Mouse (Mus musculus): ENCODE data around the gene 4921504E06Rik. TPM values are rescaled to one million over a fixed set of nuclear protein-coding genes. Genes with fewer than 3 reads are reported as not detected.

Gene 4921504E06Rik
- polyA plus RNA-seq, 1 experiment from 2014 or later, result not detected

DNA sequence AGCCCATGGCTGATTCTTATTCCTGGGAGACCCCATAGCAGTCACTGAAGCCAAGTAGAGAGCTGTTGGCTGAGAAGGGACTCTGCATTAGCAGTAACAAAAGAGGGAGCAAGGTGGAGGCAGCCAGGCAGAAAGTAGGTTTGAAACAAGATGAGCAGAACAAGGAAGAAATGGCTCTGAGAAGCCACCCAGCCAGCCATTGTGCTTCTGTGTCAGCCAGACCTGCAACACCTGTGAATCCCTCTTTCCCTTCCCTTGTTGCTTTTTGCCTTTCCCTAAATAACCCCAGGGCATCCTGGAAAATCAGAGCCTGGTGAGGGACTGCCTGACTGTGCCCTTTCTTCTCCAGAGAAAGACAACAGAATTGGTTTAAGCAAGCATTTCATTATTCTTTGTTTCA is 131.5 kb downstream of the 4921504E06Rik start:
- POLR2A ChIA-PET, result no interaction called here
- H3K27me3 ChIP-seq, result peaks cover 33% of the 10 kb centered on the region
- no peak for TF ChIP-seq CTCF (IDR thresholded peaks at IDR 0.05)
- no peak for DNase-seq (ENCODE audit: low read depth, low spot score)
- in situ Hi-C loops (cut with MboI; ENCODE audit: low pct_unique_long_range_greater_than_20kb), result loop anchor here (25.0 kb wide), 2 partner anchors 490 to 1240 kb away; partner anchors contain the start of gene Etl4
- CTCF ChIA-PET, result no interaction called here
- no peak for ATAC-seq

- POLR2A ChIA-PET, result no interaction called here
- CTCF ChIA-PET, result interaction anchor here (0.8 to 1.5 kb wide), 3 partner anchors 100 to 307 kb away, joined by 3 to 4 read pairs (median 3); no protein-coding TSS in a partner anchor
These were observed 133.9 kb downstream of the 4921504E06Rik start for GRCm38 (mm10) chr2:19419686-19420345.

GRCm38 (mm10) chr2:19416066-19416465 is 137.6 kb downstream of the 4921504E06Rik start:
- CTCF ChIA-PET, result interaction anchor here (2.0 kb wide), 3 partner anchors 12 to 112 kb away, joined by 7 to 10 read pairs (median 9); no protein-coding TSS in a partner anchor
- in situ Hi-C loops (cut with MboI; ENCODE audit: low pct_unique_long_range_greater_than_20kb), result loop anchor here (10.0 to 25.0 kb wide), 3 partner anchors 309 to 1246 kb away; partner anchors contain the start of gene Etl4
- TF ChIP-seq CTCF (IDR thresholded peaks at IDR 0.05), result no peak
- POLR2A ChIA-PET, result no interaction called here
- DNase-seq (ENCODE audit: low read depth, low spot score) (no peak), ATAC-seq (no peak)
- peaks cover 7% of the 10 kb centered on the region for H3K27me3 ChIP-seq

More at GRCm38 (mm10) chr2:19419686-19420345, 133.9 kb downstream of the 4921504E06Rik start:
- no peak for TF ChIP-seq CTCF (IDR thresholded peaks at IDR 0.05)
- peaks cover 22% of the 10 kb centered on the region for H3K27me3 ChIP-seq
- DNase-seq (ENCODE audit: low read depth, low spot score) (no peak), ATAC-seq (no peak)
- in situ Hi-C loops (cut with MboI; ENCODE audit: low pct_unique_long_range_greater_than_20kb), result loop anchor here (10.0 to 25.0 kb wide), 3 partner anchors 305 to 1242 kb away; partner anchors contain the start of gene Etl4

DNA sequence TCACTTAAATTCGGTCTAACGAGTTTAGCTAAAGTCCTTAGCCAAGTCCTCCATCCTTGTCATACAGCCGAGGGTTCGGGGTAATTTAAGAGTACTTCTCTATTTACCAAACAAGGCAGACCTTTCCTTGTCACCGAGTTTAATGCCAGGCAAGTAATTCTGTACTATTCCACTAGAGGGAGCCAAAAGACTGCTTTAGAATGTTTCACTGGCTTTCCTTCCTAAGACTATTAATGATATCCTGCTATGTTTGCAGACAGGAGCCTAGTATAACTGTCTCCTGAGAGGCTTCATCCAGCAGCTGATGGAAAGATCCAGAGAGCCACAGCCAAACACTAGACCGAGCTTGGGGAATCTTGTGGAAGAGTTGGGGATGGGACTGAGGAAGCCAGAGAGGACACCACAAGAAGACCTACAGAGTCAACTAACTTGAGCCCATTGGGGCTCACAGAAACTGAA is 138.6 kb downstream of the 4921504E06Rik start:
- TF ChIP-seq CTCF (IDR thresholded peaks at IDR 0.05), result no peak
- CTCF ChIA-PET, result interaction anchor here (0.6 to 3.5 kb wide), 23 partner anchors 9 to 328 kb away, joined by 3 to 38 read pairs (median 4); no protein-coding TSS in a partner anchor
- ATAC-seq (peak; percentile 33), DNase-seq (ENCODE audit: low read depth, low spot score) (no peak)
- POLR2A ChIA-PET, result interaction anchor here (1.2 to 1.3 kb wide), 2 partner anchors 102 to 104 kb away, joined by 3 to 4 read pairs; no protein-coding TSS in a partner anchor
- in situ Hi-C loops (cut with MboI; ENCODE audit: low pct_unique_long_range_greater_than_20kb), result loop anchor here (10.0 to 25.0 kb wide), 3 partner anchors 310 to 1247 kb away; partner anchors contain the start of gene Etl4
- peaks cover 3% of the 10 kb centered on the region for H3K27me3 ChIP-seq

DNA sequence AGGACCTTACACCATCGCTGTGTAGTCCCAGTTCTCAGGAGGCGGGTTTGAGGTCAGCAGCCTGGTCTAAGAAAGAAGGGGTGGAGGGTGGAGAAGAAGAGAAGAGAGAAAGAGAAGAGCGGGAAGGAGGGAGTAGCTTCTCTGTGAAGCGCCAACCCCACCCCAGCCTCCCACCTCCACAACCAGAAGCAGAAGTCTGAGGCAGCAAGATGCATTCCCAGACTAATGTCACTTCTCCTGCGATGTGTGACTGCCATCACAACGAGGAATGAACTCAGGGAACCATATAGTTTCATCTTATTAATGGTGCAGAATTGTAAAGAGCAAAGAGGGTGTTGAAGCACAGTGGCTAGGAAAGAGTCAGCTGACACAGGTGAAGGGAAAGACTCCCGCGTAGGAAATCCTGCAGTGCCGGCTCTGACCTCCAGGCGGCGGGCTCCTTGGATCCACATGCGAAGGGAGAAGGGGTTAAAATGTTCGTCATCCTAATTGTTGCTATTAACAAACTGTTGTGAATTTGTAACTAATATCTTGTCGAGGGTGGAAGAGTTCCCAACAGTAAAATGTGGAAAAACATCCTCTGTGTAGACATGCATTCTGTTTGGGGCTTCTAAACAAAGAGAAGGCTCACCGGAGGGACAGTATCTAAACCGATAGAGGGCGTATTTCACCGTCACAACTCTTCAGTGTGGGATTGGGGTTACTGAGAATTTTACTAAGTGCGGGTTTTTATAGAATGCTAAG is 139.3 kb downstream of the 4921504E06Rik start:
- ATAC-seq (peak; percentile 74), DNase-seq (ENCODE audit: low read depth, low spot score) (no peak)
- POLR2A ChIA-PET, result interaction anchor here (1.2 to 1.3 kb wide), 2 partner anchors 103 to 104 kb away, joined by 3 to 4 read pairs; no protein-coding TSS in a partner anchor

More for the DNA sequence above, 139.3 kb downstream of the 4921504E06Rik start:
- in situ Hi-C loops (cut with MboI; ENCODE audit: low pct_unique_long_range_greater_than_20kb), result loop anchor here (5.0 to 25.0 kb wide), 4 partner anchors 103 to 1248 kb away; partner anchors contain the start of gene Etl4
- TF ChIP-seq CTCF (IDR thresholded peaks at IDR 0.05), result peak; percentile 97
- H3K27me3 ChIP-seq, result no peaks in the 10 kb centered on the region
- CTCF ChIA-PET, result interaction anchor here (0.6 to 3.5 kb wide), 23 partner anchors 10 to 328 kb away, joined by 3 to 38 read pairs (median 4); no protein-coding TSS in a partner anchor

Other genes starting within 250 kb of the 4921504E06Rik start
- 13.3 TPM for gene Msrb2, start 182.5 kb downstream of the 4921504E06Rik start, polyA plus RNA-seq (2021)
- not detected for gene Ptf1a, start 108.3 kb downstream of the 4921504E06Rik start, polyA plus RNA-seq (2021)
- gene Otud1, start 103.8 kb upstream of the 4921504E06Rik start, polyA plus RNA-seq (2021), result 12.7 TPM